Mouse (Mus musculus) MEL (cell line): ENCODE measurements around the gene Klf16.

ENCODE experiments used
- BHLHE40 ChIP-seq: IDR thresholded peaks from 2 replicates; pipeline ENCODE4 v1.6.1; 2012; ENCODE audit warnings: low read depth, mild to moderate bottlenecking, inconsistent platforms, low read length, improper control_type of control experiment, borderline replicate concordance
- CHD2 ChIP-seq: IDR thresholded peaks from 2 replicates; pipeline ENCODE4 v1.6.1; 2011; ENCODE audit warnings: low read length, improper control_type of control experiment
- CTCF ChIP-seq, 3 experiments: IDR thresholded peaks in 2 of 3; conservative IDR thresholded peaks in 1 of 3; 2 replicates each; pipeline ENCODE4 v1.5.1; 2011 to 2012; ENCODE audit warnings: low read length in 3 of 3, low read depth in 2 of 3, mild to moderate bottlenecking in 2 of 3, improper control_type of control experiment in 1 of 3, inconsistent platforms in 1 of 3, mixed read lengths in 1 of 3, moderate library complexity in 1 of 3; ENCODE audit not compliant: control insufficient read depth in 1 of 3, insufficient read depth in 1 of 3, poor library complexity in 1 of 3, severe bottlenecking in 1 of 3
- EP300 ChIP-seq, 2 experiments: IDR thresholded peaks; 2 replicates each; pipeline ENCODE4 v1.6.1; 2011; ENCODE audit warnings: improper control_type of control experiment in 2 of 2, low read length in 2 of 2, low read depth in 1 of 2, mild to moderate bottlenecking in 1 of 2
- GABPA ChIP-seq: IDR thresholded peaks from 2 replicates; pipeline ENCODE4 v1.6.1; 2012; ENCODE audit warnings: low read depth, mild to moderate bottlenecking, inconsistent platforms, low read length, improper control_type of control experiment, moderate library complexity
- JUND ChIP-seq: IDR thresholded peaks from 2 replicates; pipeline ENCODE4 v1.6.1; 2011; ENCODE audit warnings: low read depth, mild to moderate bottlenecking, improper control_type of control experiment, low read length
- MAX ChIP-seq: IDR thresholded peaks from 2 replicates; pipeline ENCODE4 v1.6.1; 2011; ENCODE audit warnings: low read length, improper control_type of control experiment
- MAZ ChIP-seq: IDR thresholded peaks from 2 replicates; pipeline ENCODE4 v1.6.1; 2012; ENCODE audit warnings: low read depth, mild to moderate bottlenecking, inconsistent platforms, low read length, improper control_type of control experiment
- NELFE ChIP-seq: IDR thresholded peaks from 2 replicates; pipeline ENCODE4 v1.6.1; 2011; ENCODE audit warnings: low read depth, low read length, improper control_type of control experiment
- NRF1 ChIP-seq: IDR thresholded peaks from 2 replicates; pipeline ENCODE4 v1.6.1; 2014; ENCODE audit warnings: low read depth, mild to moderate bottlenecking, inconsistent platforms, low read length, improper control_type of control experiment, moderate library complexity; ENCODE audit not compliant: poor library complexity, insufficient read depth, severe bottlenecking
- POLR2A ChIP-seq, 2 experiments: IDR thresholded peaks; 2 replicates each; pipeline ENCODE4 v1.6.1; 2011 to 2012; ENCODE audit warnings: low read length in 2 of 2, mild to moderate bottlenecking in 2 of 2, control low read depth in 1 of 2, improper control_type of control experiment in 1 of 2, low read depth in 1 of 2, moderate library complexity in 1 of 2; ENCODE audit not compliant: control insufficient read depth in 1 of 2, insufficient read depth in 1 of 2, poor library complexity in 1 of 2
- POLR2AphosphoS2 ChIP-seq: IDR thresholded peaks from 2 replicates; pipeline ENCODE4 v1.6.1; 2011; ENCODE audit warnings: low read length, improper control_type of control experiment

- TF ChIP-seq POLR2AphosphoS2: no peak
- no peak for TF ChIP-seq BHLHE40
- TF ChIP-seq CTCF (IDR thresholded peaks at IDR 0.05 in 2 of 3, conservative IDR thresholded peaks at IDR 0.05 in 1 of 3; ENCODE audit: control insufficient read depth in 1 of 3, insufficient read depth in 1 of 3, low read depth in 2 of 3, low read length in 3 of 3, poor library complexity in 1 of 3, severe bottlenecking in 1 of 3): no peak
- TF ChIP-seq MAZ: no peak
- TF ChIP-seq CHD2: no peak
- no peak; a peak in 1 of 4 replicates for TF ChIP-seq POLR2A (IDR thresholded peaks at IDR 0.05; ENCODE audit: control insufficient read depth in 1 of 2, insufficient read depth in 1 of 2, low read depth in 1 of 2, low read length in 2 of 2, poor library complexity in 1 of 2)
- TF ChIP-seq JUND: no peak
- peak; percentile 68 to 91 for TF ChIP-seq EP300 (IDR thresholded peaks at IDR 0.05; ENCODE audit: low read depth in 1 of 2, low read length in 2 of 2)
- no peak for TF ChIP-seq NELFE
- no peak for TF ChIP-seq GABPA
- no peak for TF ChIP-seq MAX
- TF ChIP-seq NRF1: no peak
Observed at GRCm38 (mm10) chr10:80572477-80572876, 4.6 kb downstream of the Klf16 start.
